Mouse (Mus musculus) urinary bladder, postnatal 4 days (tissue): ENCODE data around the gene Larp4.
A peak's percentile ranks its signal among the peaks of the same experiment; 100 is the strongest.

ENCODE experiments used
- DNase-seq, 2 experiments: peaks; one replicate each; pipeline ENCODE4 v3.0.0; 2021 to 2022; ENCODE audit warnings: low spot score in 2 of 2

Gene Larp4

DNA sequence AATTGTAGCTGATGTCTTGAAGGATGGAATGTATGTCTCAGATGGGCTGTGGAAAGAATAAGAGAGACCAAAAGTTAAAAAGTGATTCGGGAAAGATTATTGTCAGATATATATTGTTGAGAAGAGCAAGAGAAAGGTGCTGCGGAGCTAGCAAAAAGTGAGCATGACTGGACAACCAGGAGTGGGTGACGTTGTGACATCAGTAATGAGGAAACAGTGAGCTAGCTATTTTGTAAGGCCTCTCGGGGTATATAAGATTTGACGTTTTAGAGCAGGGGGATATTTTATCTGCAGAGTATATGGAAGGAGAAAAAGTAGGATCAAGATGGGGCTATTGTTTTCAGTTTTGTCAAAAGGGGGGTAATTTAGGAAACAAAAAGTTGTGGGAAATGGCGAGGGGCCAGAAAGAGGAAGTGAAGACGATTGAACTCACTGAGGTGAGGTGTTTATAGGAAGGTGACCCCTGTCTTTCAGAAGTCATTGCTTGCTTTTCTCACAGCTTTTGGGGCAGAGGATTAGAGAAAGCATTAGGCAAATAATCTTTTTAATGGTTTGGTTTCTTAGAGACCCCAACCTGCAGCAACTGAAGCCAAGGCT is 34.9 kb downstream of the Larp4 start:
- no peak for DNase-seq

DNA sequence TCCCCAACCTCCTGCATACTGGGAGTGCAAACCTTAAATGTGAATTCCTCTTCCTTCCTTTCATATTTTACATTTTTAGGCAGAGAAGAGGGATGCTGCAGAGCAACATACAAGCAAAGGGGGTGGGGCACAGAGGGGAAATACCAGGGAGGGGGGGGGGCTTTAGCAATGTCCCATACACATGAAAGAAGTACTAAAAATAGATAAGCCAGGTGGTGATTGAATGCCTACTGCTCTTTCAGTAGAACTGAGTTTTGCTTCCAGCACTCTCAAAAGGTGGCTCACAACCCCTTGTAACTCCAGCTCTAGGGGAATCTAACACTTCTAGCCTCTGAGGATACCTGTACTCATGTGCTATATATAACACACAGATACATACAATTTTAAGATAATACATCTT is 36.3 kb downstream of the Larp4 start:
- no peak for DNase-seq

DNA sequence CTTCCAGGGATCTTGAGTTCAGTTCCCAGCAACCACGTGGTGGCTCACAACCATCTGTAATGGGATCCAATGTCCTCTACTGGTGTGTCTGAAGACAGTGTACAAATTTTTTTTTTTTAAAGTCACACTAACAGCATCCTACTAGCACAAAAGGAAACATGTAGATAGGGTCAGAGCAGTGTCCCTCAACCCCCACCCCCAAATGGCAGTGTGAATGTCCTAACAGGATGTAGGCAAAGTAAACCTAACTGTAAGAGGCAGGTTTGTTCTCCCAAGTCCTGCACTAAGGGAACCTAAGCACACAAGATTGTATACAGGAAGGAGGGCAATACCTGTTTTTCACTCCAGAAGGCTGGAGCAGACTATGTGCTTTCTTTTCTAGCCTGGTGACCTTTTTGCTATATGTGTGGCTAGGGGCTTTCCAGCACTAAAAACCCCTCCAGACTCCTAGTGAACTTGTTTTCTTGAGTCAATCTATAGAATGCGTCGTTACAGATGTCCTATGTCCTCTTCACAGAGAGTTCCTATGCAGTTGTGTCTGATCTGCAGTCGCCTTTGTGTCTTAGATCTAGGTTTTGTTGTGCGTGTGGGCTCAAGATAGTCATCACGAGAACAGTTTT is 48.5 kb downstream of the Larp4 start:
- no peak for DNase-seq

DNA sequence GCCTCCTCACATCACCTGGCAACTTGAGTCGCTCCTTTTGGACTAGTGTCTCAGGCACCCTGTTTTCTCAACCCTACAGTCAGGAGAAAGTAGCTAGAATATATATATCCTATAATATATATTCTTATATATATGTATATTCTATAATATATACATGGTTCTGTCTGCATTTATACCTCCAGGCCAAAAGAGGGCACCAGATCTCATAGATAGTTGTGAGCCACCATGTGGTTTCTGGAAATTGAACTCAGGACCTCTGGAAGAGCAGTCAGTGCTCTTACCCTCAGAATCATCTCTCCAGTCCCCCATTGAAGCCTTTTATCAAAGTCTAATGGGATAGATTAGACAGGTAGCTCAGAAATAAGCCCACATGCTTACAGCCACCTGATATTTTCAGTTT is 51.3 kb downstream of the Larp4 start:
- DNase-seq: no peak

DNA sequence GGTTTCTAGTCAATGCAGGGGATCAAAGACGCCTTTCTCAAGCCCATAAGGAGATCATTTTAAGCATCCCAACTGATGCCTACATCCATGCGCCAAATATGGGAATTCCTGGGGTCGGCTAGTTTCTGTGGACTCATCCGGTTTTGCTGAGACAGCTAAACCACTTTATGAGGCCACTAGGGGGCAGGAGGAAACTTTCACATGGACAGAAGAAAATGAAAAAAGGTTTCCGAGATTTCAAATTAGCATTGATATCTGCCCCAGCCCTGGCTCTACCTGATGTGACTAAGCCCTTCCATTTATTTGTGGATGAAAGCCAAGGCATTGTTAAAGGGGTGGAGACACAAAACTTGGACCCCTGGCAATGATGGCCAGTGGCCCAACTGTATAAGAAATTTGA is 53.1 kb downstream of the Larp4 start:
- no peak for DNase-seq

DNA sequence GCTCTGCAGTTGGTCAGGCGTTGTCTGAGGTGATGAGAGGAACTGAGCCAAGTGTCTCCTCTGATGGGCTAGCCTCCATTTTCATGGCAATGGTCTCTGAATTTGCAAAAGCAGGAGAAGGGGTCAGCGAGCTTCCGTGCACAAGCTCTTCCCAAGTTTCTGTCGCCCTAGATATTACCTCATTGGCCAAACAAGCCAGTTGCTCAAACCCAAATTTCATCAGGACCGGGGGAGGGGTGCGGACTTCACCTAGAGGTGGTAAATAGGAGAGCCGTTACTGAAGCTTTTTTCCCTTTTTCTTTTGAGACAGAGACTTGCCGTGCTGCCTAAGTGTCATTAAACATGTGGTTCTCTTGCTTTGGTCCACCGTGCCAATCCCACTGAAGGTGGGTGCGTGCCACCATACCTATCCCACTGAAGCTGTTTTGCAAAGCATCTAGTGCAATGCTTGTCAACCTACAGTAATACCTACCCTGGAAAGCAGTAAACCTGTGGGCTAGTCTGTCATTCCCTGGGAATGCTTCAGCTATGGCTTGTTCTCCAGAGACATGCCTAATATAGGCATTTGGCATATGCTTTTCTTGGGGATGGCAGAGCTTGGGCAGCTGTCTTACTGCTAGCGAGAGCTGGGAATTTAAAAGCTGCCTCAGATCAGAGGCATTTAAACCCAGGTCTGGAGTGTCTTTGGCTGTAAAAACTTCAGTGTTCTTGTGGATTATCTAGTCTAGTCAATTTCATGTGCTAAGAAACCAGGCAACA is 55.4 kb downstream of the Larp4 start:
- DNase-seq: no peak

DNA sequence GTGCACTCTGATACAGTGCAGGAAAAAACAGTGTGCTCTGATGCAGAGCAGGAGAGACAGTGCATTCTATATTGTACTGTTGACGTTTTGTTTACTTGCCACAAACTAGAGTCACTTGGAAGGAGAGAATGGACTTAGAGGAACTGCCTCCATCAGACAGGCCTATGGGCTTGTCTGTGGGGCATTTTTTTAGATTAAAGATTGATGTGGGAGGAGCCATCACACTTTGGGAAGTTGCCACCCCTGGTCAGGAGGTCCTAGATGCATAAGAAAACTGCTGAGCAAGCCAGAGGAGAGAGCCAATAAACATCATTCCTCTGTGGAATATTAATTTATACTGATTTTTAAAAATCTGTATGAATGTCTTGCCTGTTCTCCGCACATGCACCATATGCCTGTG is 58.3 kb downstream of the Larp4 start:
- no peak for DNase-seq

DNA sequence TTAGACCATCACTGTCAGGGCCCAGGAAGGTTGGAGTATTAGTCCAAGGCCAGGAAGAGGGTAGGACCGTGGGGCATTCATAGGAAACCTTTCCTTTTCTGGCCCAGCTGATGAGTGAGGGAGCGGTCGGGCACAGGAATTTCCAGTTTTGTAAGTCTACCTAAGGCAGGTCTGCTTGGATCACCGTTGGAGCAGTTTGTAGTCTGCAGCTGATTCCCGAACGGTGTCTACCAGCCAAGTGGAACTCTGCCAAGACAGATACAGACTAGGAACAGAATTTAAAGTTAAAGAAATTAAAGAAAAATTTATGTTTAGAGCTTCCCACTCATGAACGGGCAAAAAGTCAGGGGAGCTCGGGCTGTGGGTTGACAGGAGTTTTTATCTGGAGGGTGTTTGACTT is 59.6 kb downstream of the Larp4 start:
- no peak for DNase-seq

DNA sequence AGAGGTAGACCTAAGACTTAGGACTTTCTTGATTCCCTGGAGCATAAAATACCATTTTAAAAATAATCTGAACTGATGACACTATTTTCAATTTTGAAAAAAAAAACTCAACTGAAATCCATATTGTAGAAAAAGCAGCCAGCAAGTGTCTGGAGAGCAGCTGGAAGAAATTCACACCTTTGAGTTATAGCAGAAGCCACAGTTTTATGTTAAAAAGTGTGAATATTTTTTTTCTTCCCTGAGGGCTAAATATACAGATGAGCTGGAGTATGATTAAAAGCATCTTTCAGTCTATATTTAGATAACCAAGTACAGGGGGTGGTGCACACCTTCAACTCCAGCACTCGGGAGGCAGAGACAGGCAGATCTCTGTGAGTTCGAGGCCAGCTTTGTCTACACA is 60.0 kb downstream of the Larp4 start:
- DNase-seq: no peak

DNA sequence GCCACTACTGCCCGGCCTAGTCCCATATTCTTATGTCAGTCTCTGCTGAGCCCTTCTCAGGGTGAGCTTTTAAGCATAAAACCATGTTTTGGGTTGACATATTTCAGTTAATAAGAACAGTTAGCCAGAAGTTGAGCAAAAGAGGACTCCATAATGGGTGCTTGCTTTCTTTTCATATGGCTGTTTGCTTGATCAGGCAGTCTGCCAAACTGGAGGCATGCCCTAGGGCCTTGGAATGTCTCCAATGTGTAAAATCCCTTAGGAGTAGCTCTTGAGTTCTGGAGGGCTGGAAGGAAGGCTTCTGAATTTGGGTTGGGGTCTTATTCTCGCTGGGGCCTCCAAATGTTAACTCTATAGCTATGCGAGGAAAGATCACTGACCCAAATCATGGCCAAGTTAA is 62.7 kb downstream of the Larp4 start:
- no peak for DNase-seq

DNA sequence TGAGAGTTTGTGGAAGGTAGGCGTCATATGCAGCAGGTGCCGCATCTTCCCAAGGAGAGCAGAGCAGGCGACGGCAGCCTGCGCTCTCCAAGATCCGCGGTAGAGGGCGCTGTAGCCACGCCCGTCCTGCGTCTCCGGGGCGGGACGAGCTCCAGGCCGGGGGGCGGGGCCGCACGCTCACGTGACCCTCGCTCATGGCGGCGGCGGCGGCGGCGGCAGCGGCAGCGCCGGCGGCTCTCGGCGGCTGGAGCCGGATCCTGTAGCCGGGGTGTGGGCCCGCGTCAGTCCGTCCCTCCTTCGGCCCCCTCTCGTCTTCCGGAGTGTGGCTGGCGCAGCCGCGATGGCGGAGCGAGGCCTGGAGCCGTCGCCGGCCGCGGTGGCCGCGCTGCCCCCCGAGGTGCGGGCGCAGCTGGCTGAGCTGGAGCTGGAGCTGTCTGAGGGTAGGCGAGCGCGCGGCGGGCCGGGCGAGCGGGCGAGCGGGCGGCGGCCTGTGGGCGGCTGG is 68.7 kb downstream of the Larp4 start, which contains the start of gene Dip2b:
Gene Dip2b (plus strand): TSS at position 195 of the 502 bp plus-strand sequence.
- DNase-seq: peak; percentile 92 to 97

DNA sequence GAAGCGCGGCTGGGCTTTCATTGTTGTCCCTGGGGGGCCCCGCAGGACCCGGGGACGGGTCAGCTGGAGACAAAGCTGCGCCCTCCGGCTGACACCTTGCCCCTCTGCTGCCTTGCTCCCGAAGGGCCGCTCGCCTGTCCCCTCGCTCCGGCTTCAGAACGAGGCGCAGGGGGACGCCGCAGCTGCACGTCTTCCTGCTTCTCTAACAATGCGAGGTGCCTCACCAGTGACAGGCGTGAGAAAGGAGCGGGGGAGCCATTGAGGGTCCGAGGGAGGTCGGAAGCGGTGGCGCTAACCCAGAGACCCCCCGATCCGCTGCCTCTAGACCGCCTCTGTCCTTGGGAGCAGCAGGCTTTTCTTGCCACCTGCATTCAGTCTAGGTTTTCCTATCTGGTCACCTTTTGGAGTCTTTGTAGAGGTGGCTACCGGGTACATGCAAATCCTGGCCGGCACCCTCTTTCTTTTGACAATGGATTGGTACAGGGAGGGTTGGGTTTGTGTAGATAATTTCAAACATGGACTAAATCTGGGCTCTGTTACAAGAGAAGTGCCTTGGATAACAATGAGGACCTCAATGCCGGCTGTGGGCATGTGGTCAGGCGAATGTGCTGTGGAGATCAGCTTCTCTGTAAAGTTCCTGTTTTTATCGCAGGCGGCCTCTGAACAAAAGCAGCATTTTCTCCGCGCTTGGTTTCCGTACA is 69.3 kb downstream of the Larp4 start:
- DNase-seq: no peak

DNA sequence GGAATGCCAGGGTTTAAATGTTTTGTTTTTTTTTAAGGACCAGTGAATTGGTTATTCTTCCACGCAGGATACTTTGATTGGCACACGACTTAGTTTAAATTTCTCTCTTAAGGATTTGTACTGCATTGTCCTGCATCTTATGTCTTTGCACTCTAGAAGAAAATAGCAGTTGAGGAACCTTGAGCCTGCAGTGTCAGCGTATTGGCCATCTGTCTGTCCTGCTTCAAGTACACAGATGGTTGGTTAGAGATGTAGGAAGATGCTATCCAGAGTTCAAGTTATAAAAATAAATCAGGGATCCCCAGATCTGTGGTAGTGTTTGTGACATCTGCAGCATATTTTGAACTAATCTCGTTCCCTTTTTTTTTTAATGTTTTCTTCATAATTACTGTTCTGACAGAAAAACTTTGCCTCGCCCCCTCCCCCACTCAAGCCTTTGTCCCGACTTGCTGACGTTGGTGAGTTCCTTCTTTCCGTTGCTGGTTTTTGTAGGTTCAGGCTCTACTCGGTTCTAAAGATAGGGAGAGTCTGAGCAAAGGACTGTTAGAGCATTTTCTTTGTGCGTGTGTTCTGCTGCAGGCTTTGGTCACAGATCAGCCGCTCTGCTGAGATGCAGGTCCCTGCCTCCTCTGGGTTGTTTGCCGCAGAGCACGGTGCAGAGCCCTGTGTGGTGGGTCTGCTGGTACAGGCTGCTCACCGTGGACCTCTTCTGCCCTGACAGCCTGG is 70.8 kb downstream of the Larp4 start:
- no peak for DNase-seq

DNA sequence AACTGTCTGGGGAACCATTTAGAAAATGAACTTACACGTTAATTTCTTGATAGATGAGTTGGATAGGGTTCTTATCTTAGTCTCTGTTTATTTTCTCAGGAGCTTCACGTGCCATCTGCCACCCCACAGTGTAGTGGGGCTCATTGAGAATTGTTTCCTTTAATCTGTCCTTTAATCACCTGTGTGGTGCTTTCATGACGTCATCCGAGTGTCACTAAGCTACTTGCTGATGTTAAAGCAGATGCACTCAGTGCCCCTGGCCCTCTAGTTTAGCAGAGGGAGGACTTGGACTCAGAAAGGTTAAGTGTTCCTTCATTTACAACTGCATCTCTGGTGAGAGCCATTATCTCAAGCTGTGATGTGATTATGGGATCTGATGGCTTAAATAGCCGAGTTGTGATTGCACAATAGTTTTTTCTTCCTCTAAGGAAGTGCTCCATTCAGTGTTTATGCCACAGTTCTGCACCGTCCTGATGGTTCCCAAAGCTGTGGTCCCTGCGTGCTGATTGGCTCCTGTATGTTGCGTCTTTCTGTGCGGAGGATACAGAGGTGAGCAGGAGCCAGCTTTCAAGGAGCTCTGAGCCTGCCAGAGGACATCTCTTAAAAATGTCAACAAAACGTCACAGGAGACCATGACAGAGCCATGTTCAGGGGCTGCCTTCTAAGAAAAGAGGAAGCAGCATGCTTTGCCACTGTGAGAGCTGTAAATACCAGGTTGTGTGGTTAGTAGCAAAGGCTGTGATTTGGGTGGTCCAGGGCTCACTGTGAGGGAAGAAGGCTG is 71.6 kb downstream of the Larp4 start:
- DNase-seq: no peak

DNA sequence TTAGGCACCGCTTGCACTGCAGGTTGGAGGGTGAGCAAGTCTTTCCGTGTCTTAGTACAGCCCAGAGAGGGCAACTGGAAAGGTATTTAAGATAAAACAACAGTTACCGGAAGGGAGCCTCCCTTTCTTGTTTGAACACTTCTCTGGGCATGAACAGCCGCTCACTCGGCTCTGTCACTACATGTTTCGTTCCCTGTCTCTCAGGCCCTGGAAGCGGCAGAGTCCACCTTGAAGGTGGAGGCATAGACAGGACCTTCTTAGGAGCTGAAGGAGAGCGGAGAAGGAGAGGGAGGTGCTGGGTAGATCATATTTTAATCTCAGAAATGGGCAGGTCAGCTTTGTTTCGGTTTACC is 72.2 kb downstream of the Larp4 start:
- DNase-seq: no peak

DNA sequence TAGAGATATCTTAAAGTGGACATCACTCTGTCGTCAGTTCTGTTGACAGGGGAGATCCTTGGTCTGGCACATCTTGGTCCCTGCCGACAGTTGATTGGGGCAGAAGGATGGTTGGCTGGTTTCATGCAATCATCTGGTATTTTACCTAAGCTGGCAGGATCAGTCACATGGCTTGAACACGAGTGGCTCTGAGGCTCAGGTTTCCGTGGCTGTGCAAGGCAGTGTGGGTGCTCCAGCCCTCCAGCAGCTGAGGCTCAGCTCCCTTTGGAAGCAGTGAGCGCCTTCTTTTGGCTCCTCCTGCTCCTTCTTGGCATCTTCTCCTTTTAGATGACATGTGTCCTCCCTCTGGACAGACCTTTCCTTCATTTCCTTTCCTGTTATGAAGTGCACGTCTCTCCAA is 75.7 kb downstream of the Larp4 start:
- no peak for DNase-seq

DNA sequence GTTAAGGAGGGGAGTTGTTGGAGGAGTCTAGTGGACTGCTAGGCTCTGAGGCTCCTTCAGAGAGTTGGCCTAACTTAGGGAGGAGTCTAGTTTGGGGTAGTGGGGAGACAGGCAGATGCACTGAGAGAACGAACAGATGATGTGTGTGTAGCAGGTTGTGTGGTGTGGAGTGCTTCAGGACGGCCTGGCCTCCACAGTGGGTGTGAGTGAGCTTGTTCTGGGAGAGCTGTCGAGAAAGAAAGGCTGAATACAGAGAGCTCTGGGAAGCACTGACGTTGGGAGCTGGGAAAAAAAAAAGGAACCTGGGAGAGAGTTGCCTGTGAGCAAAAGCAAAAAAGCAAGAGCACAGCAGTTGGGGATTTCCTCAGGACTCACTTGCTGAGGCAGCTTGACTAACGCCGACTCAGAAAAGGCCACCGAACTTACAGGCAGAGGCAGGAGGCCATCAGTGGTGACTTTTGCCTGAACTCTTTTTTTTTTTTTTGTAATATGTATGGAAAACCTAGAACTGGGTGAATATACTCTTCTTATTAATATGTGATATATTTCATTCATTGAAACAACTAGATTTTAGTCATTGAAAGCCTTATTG is 79.7 kb downstream of the Larp4 start:
- DNase-seq: no peak

DNA sequence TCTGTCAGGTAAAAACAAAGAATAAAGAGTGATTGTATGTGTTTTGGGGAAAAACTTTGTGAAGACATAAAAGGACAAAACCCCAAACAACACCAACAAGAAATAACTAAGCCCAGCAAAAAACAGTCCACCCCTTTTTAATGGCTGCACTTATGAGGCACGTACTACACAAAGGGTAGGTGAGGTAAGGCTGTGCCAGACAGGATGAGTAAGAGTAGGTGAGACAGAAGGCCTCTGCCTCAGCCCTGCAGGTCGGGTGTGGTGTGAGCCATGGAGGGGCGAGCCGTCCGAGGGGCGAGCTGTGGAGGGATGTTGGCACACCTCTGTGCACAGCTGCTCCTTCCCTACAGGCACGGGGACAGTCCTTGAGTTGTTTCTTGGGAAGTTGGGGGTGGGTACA is 81.1 kb downstream of the Larp4 start:
- DNase-seq: no peak

DNA sequence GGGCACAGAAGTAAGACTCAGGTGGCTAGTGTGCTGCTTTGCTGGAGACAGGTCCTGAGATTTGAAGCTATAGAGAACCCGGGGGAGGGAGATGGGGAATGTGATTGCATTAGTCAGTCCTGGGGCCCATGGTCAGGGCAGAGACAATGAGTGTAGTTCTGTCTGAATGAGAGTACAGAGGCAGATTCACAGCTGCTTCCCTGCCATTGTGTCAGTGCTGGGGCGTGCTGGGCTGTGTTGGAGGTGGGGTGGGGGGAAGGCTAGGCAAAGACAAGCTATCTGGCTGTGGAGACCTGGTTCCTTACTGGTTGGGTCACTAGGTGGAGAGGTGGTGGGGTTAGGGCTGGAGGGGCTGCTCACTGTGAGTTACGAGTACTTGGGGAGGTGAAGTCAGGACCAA is 82.9 kb downstream of the Larp4 start:
- DNase-seq: no peak

DNA sequence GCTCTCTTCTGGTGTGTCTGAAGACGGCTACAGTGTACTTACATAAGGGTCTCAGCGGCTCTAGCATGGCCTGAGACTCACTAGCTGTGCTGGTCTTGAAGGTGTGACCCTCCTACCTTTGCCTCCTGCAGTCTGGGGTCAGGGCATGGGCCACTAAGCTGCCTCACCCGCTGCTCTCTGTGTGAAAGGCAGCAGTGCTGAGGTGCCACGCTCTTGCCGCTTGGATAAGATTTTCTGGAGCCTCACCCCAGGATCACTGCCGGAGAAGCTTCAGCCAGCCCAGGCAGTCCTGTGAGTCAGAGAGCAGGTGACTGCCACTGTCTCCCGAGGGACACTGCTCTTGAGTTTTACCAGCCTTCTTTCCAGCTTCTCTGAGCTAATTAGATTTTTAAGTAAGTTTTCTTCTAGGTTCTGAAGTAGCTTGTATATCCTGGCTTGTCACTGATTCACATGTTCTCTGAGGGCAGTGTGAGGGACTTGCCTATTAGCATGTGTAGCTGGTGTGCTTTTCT is 86.6 kb downstream of the Larp4 start:
- no peak for DNase-seq
